Mouse (Mus musculus): ENCODE measurements around the gene Tmc1.

DNA sequence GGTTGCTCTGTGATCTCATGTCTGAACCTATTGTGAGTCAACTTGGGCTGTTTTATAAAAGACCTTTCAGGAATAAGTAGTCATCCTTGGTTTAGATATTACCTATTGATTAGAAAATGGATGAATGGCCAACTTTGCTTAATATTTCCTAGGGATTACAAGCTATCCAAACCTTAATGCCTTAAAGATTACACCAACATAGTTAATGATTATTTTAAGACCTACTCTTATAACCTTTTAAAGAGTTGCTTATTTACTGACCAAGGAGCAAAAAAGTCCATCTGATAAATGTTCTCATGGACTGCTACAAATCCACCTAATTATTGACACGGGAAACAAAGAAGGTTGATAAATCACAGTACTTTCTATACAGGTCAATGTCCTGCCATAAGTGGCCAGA, 209.4 kb downstream of the Tmc1 start:
- TF ChIP-seq POLR2A (IDR thresholded peaks at IDR 0.05; ENCODE audit: low read depth, low read length) (no peak), USF1 (IDR thresholded peaks at IDR 0.05; ENCODE audit: low read depth, low read length) (no peak), KAT2A (IDR thresholded peaks at IDR 0.05; ENCODE audit: insufficient replicate concordance, low read length) (no peak), CTCF (conservative IDR thresholded peaks at IDR 0.05 in 1 of 2, IDR thresholded peaks at IDR 0.05 in 1 of 2; ENCODE audit: low read depth in 2 of 2, low read length in 2 of 2) (no peak), ZNF384 (IDR thresholded peaks at IDR 0.05; ENCODE audit: low read depth, low read length) (no peak), TBP (conservative IDR thresholded peaks at IDR 0.05; ENCODE audit: low read depth, low read length) (no peak), POLR2AphosphoS2 (IDR thresholded peaks at IDR 0.05; ENCODE audit: low read depth, low read length) (no peak), CHD2 (IDR thresholded peaks at IDR 0.05; ENCODE audit: low read length) (no peak), EP300 (IDR thresholded peaks at IDR 0.05; ENCODE audit: low read length) (no peak)

Measured in CH12.LX (cell line).